In genomic region chr17:32027666-32028065, GRCm38 (mm10) we compare ENCODE assay signal across 8 mouse cellular contexts. TPM values are rescaled to one million over a fixed set of nuclear protein-coding genes. Genes with fewer than 3 reads are reported as not detected.
A peak's percentile ranks its signal among the peaks of the same experiment; 100 is the strongest.
DNase-seq lines count a peak whose midpoint lies in the region; ATAC-seq lines count a peak whose summit lies in the region.

No protein-coding gene starts in this region.

- H3K4me1 ChIP-seq in hindbrain, embryonic 11.5 days (replicated peaks; ENCODE audit: control insufficient read depth, insufficient read depth, low read length) = no peaks in the 10 kb centered on the region
- peaks cover 5% of the 10 kb centered on the region for H3K4me1 ChIP-seq in hindbrain, embryonic 12.5 days
- 0 out of 2 replicates have a peak, but pooled peaks cover 2% of the 10 kb centered on the region for H3K4me1 ChIP-seq in forebrain, embryonic 16.5 days (replicated peaks; ENCODE audit: control insufficient read depth, insufficient read depth, low read length)

- 31% methylated on average over 3 of the region's 3 CpGs for WGBS in hindbrain, embryonic 11.5 days
- 32% methylated on average over 3 of the region's 3 CpGs for WGBS in hindbrain, embryonic 12.5 days
- WGBS in forebrain, embryonic 16.5 days = 29% methylated on average over 3 of the region's 3 CpGs

- H3K9ac ChIP-seq in hindbrain, embryonic 11.5 days (ENCODE audit: low read depth, low read length) = no peak overlapping the region
- no peak overlapping the region for H3K9ac ChIP-seq in hindbrain, embryonic 12.5 days
- H3K9ac ChIP-seq in forebrain, embryonic 16.5 days (replicated peaks; ENCODE audit: low read depth, low read length) = no peak overlapping the region

- peak; percentile 44 for DNase-seq in hindbrain, embryonic 11.5 days (ENCODE audit: low spot score)
- DNase-seq in urinary bladder, postnatal 14 days (ENCODE audit: low spot score) = peak; percentile 21
- DNase-seq in urinary bladder, postnatal 10 days (ENCODE audit: low spot score) = no peak
- peak; percentile 31 for DNase-seq in splenic B cell, adult 2 months (ENCODE audit: low read depth, low spot score)
- DNase-seq in spleen, adult 18-20 months = no peak
- no peak for DNase-seq in spleen, postnatal 14 days (ENCODE audit: low spot score in 2 of 2)

- no peaks in the 10 kb centered on the region for H3K36me3 ChIP-seq in hindbrain, embryonic 11.5 days (ENCODE audit: control insufficient read depth, insufficient read depth, low read length)
- H3K36me3 ChIP-seq in hindbrain, embryonic 12.5 days = no peaks in the 10 kb centered on the region
- no peaks in the 10 kb centered on the region for H3K36me3 ChIP-seq in forebrain, embryonic 16.5 days (ENCODE audit: control insufficient read depth, insufficient read depth)
- no peaks in the 10 kb centered on the region for H3K36me3 ChIP-seq in splenic B cell, adult 2 months (ENCODE audit: control insufficient read depth, insufficient read depth, low read length, poor library complexity, severe bottlenecking)

- no peak overlapping the region for H3K4me3 ChIP-seq in hindbrain, embryonic 11.5 days (ENCODE audit: low read depth, low read length)
- no peak overlapping the region for H3K4me3 ChIP-seq in hindbrain, embryonic 12.5 days
- H3K4me3 ChIP-seq in forebrain, embryonic 16.5 days (replicated peaks; ENCODE audit: low read length) = no peak overlapping the region

- no peaks in the 10 kb centered on the region for H3K27me3 ChIP-seq in hindbrain, embryonic 11.5 days (ENCODE audit: control insufficient read depth, insufficient read depth, low read length)
- no peaks in the 10 kb centered on the region for H3K27me3 ChIP-seq in hindbrain, embryonic 12.5 days
- H3K27me3 ChIP-seq in forebrain, embryonic 16.5 days (replicated peaks; ENCODE audit: control insufficient read depth, insufficient read depth, low read length) = no peaks in the 10 kb centered on the region
- H3K27me3 ChIP-seq in splenic B cell, adult 2 months (ENCODE audit: control insufficient read depth, insufficient read depth, low read length, poor library complexity, severe bottlenecking) = no peaks in the 10 kb centered on the region

- no peak overlapping the region for H3K4me2 ChIP-seq in hindbrain, embryonic 11.5 days (replicated peaks; ENCODE audit: low read depth, low read length)
- H3K4me2 ChIP-seq in hindbrain, embryonic 12.5 days (replicated peaks) = no peak overlapping the region
- no peak overlapping the region for H3K4me2 ChIP-seq in forebrain, embryonic 16.5 days (ENCODE audit: low read length)

- ATAC-seq in hindbrain, embryonic 11.5 days (ENCODE audit: low FRiP score) = no peak
- ATAC-seq in hindbrain, embryonic 12.5 days (ENCODE audit: low FRiP score) = no peak
- ATAC-seq in forebrain, embryonic 16.5 days = peak; percentile 32

- H3K9me3 ChIP-seq in hindbrain, embryonic 11.5 days (ENCODE audit: control insufficient read depth, low read length) = no peaks in the 10 kb centered on the region
- no peaks in the 10 kb centered on the region for H3K9me3 ChIP-seq in hindbrain, embryonic 12.5 days (replicated peaks)
- H3K9me3 ChIP-seq in forebrain, embryonic 16.5 days (ENCODE audit: control insufficient read depth, low read length) = no peaks in the 10 kb centered on the region

- no peak overlapping the region for H3K27ac ChIP-seq in hindbrain, embryonic 11.5 days (ENCODE audit: low read depth, low read length)
- no peak overlapping the region for H3K27ac ChIP-seq in hindbrain, embryonic 12.5 days
- H3K27ac ChIP-seq in forebrain, embryonic 16.5 days (ENCODE audit: low read length) = no peak overlapping the region

RNA-seq across cellular contexts. Expression of gene Rrp1b, which starts 8.2 kb away (rescaled TPM):
- polyA plus RNA-seq in hindbrain, embryonic 11.5 days (2014; fragmentation: Nextera tagmentation; extraction: Ambion mirVana) = 51.7 and 65.0 TPM in 2 replicates
- polyA plus RNA-seq in hindbrain, embryonic 12.5 days (2016; fragmentation: Nextera tagmentation; extraction: Ambion mirVana) = 44.7 and 45.4 TPM in 2 replicates
- 42.0 and 42.7 TPM in 2 replicates for polyA plus RNA-seq in forebrain, embryonic 16.5 days (2015; fragmentation: Nextera tagmentation; extraction: Ambion mirVana)

RNA-seq across cellular contexts. Expression of gene Hsf2bp, which starts 8.5 kb away (rescaled TPM):
- 0.57 and 0.64 TPM in 2 replicates for polyA plus RNA-seq in hindbrain, embryonic 11.5 days (2014; fragmentation: Nextera tagmentation; extraction: Ambion mirVana)
- 0.56 and 0.78 TPM in 2 replicates for polyA plus RNA-seq in hindbrain, embryonic 12.5 days (2016; fragmentation: Nextera tagmentation; extraction: Ambion mirVana)
- polyA plus RNA-seq in forebrain, embryonic 16.5 days (2015; fragmentation: Nextera tagmentation; extraction: Ambion mirVana) = 0.84 and 0.93 TPM in 2 replicates

Comparison
In these comparisons a context has a peak if more than half of its experiments do, and no peak if none do; other contexts are left out.
1. DNase-seq: peak in hindbrain, embryonic 11.5 days (single experiment), urinary bladder, postnatal 14 days (single experiment) and splenic B cell, adult 2 months (single experiment); none in urinary bladder, postnatal 10 days (single experiment), spleen, adult 18-20 months (0 of 2) and spleen, postnatal 14 days (0 of 2).